In genomic region chr19:57123503-57124137, GRCm38 (mm10) we compare ENCODE assay signal across 8 mouse cellular contexts.
A peak's percentile ranks its signal among the peaks of the same experiment; 100 is the strongest.
DNase-seq lines count a peak whose midpoint lies in the region; ATAC-seq lines count a peak whose summit lies in the region.

No protein-coding gene starts in this region.

- no peak overlapping the region for H3K4me3 ChIP-seq in midbrain, embryonic 10.5 days
- no peak overlapping the region for H3K4me3 ChIP-seq in midbrain, embryonic 11.5 days (ENCODE audit: low read depth, low read length)
- no peak overlapping the region for H3K4me3 ChIP-seq in embryonic facial prominence, embryonic 15.5 days (replicated peaks)
- no peak overlapping the region for H3K4me3 ChIP-seq in hindbrain, embryonic 11.5 days (ENCODE audit: low read depth, low read length)
- no peak overlapping the region for H3K4me3 ChIP-seq in limb, embryonic 13.5 days

- 76% methylated on average over 11 of the region's 11 CpGs for WGBS in midbrain, embryonic 10.5 days
- WGBS in midbrain, embryonic 11.5 days = 73% methylated on average over 11 of the region's 11 CpGs
- 43% methylated on average over 11 of the region's 11 CpGs for WGBS in embryonic facial prominence, embryonic 15.5 days
- WGBS in hindbrain, embryonic 11.5 days = 72% methylated on average over 11 of the region's 11 CpGs
- WGBS in limb, embryonic 13.5 days = 43% methylated on average over 11 of the region's 11 CpGs

- no peaks in the 10 kb centered on the region for H3K36me3 ChIP-seq in midbrain, embryonic 10.5 days
- no peaks in the 10 kb centered on the region for H3K36me3 ChIP-seq in midbrain, embryonic 11.5 days (ENCODE audit: control insufficient read depth, insufficient read depth, low read length)
- H3K36me3 ChIP-seq in embryonic facial prominence, embryonic 15.5 days = no peaks in the 10 kb centered on the region
- no peaks in the 10 kb centered on the region for H3K36me3 ChIP-seq in hindbrain, embryonic 11.5 days (ENCODE audit: control insufficient read depth, insufficient read depth, low read length)
- H3K36me3 ChIP-seq in limb, embryonic 13.5 days = no peaks in the 10 kb centered on the region

- no peak for DNase-seq in midbrain, embryonic 10.5 days (ENCODE audit: low spot score)
- DNase-seq in midbrain, embryonic 11.5 days (ENCODE audit: low spot score, missing footprints) = no peak
- no peak for DNase-seq in hindbrain, embryonic 11.5 days (ENCODE audit: low spot score)
- DNase-seq in natural killer cell, adult 2 months (ENCODE audit: low spot score in 2 of 2) = peak; percentile 82 to 83
- DNase-seq in frontal cortex, postnatal 10 days (ENCODE audit: low spot score in 2 of 2) = no peak
- DNase-seq in ovary, adult 18-20 months (ENCODE audit: low spot score) = no peak

- no peaks in the 10 kb centered on the region for H3K9me3 ChIP-seq in midbrain, embryonic 10.5 days (replicated peaks)
- H3K9me3 ChIP-seq in midbrain, embryonic 11.5 days (ENCODE audit: control insufficient read depth, low read length) = no peaks in the 10 kb centered on the region
- H3K9me3 ChIP-seq in embryonic facial prominence, embryonic 15.5 days (replicated peaks) = no peaks in the 10 kb centered on the region
- no peaks in the 10 kb centered on the region for H3K9me3 ChIP-seq in hindbrain, embryonic 11.5 days (ENCODE audit: control insufficient read depth, low read length)
- no peaks in the 10 kb centered on the region for H3K9me3 ChIP-seq in limb, embryonic 13.5 days

- H3K9ac ChIP-seq in midbrain, embryonic 11.5 days (ENCODE audit: low read length) = no peak overlapping the region
- no peak overlapping the region for H3K9ac ChIP-seq in embryonic facial prominence, embryonic 15.5 days
- no peak overlapping the region for H3K9ac ChIP-seq in hindbrain, embryonic 11.5 days (ENCODE audit: low read depth, low read length)
- H3K9ac ChIP-seq in limb, embryonic 13.5 days = no peak overlapping the region

- no peak for ATAC-seq in midbrain, embryonic 11.5 days (ENCODE audit: low FRiP score)
- ATAC-seq in embryonic facial prominence, embryonic 15.5 days (ENCODE audit: insufficient number of reproducible peaks, low FRiP score, low TSS enrichment, low read depth) = no peak
- no peak for ATAC-seq in hindbrain, embryonic 11.5 days (ENCODE audit: low FRiP score)
- no peak for ATAC-seq in limb, embryonic 13.5 days (ENCODE audit: low FRiP score, low read depth)

- H3K27ac ChIP-seq in midbrain, embryonic 10.5 days (replicated peaks) = peak overlapping the region; percentile 15; the same call in 1 of the 2 replicates
- H3K27ac ChIP-seq in midbrain, embryonic 11.5 days (ENCODE audit: low read depth, low read length) = no peak overlapping the region
- H3K27ac ChIP-seq in embryonic facial prominence, embryonic 15.5 days (replicated peaks) = peak overlapping the region; percentile 68
- peak overlapping the region; percentile 10; the same call in 1 of the 2 replicates for H3K27ac ChIP-seq in hindbrain, embryonic 11.5 days (ENCODE audit: low read depth, low read length)
- peak overlapping the region; percentile 34; the same call in 1 of the 2 replicates for H3K27ac ChIP-seq in limb, embryonic 13.5 days

- no peak overlapping the region for H3K4me2 ChIP-seq in midbrain, embryonic 11.5 days
- H3K4me2 ChIP-seq in embryonic facial prominence, embryonic 15.5 days (replicated peaks) = no peak overlapping the region
- no peak overlapping the region for H3K4me2 ChIP-seq in hindbrain, embryonic 11.5 days (replicated peaks; ENCODE audit: low read depth, low read length)
- no peak overlapping the region for H3K4me2 ChIP-seq in limb, embryonic 13.5 days (replicated peaks)

- peaks cover 34% of the 10 kb centered on the region for H3K4me1 ChIP-seq in midbrain, embryonic 10.5 days
- peaks cover 8% of the 10 kb centered on the region; the same call in 1 of the 2 replicates for H3K4me1 ChIP-seq in midbrain, embryonic 11.5 days (ENCODE audit: control insufficient read depth, insufficient read depth, low read length)
- peaks cover 38% of the 10 kb centered on the region for H3K4me1 ChIP-seq in embryonic facial prominence, embryonic 15.5 days
- peaks cover 1% of the 10 kb centered on the region; the same call in 1 of the 2 replicates for H3K4me1 ChIP-seq in hindbrain, embryonic 11.5 days (replicated peaks; ENCODE audit: control insufficient read depth, insufficient read depth, low read length)
- H3K4me1 ChIP-seq in limb, embryonic 13.5 days = peaks cover 40% of the 10 kb centered on the region

- 0 out of 2 replicates have a peak, but pooled peaks cover under 1% of the 10 kb centered on the region for H3K27me3 ChIP-seq in midbrain, embryonic 10.5 days (ENCODE audit: low read depth, poor library complexity, severe bottlenecking)
- no peaks in the 10 kb centered on the region; the same call in 1 of the 2 replicates for H3K27me3 ChIP-seq in midbrain, embryonic 11.5 days (ENCODE audit: control insufficient read depth, insufficient read depth, low read length)
- H3K27me3 ChIP-seq in embryonic facial prominence, embryonic 15.5 days = no peaks in the 10 kb centered on the region
- H3K27me3 ChIP-seq in hindbrain, embryonic 11.5 days (ENCODE audit: control insufficient read depth, insufficient read depth, low read length) = no peaks in the 10 kb centered on the region
- no peaks in the 10 kb centered on the region for H3K27me3 ChIP-seq in limb, embryonic 13.5 days

Comparison
In these comparisons a context has a peak if more than half of its experiments do, and no peak if none do; other contexts are left out.
1. DNase-seq: peak in natural killer cell, adult 2 months (2 of 2); none in midbrain, embryonic 10.5 days (single experiment), midbrain, embryonic 11.5 days (single experiment), hindbrain, embryonic 11.5 days (single experiment), frontal cortex, postnatal 10 days (0 of 2) and ovary, adult 18-20 months (single experiment).